Mouse (Mus musculus) midbrain, embryonic 10.5 days (tissue): Measurements from ENCODE around the gene Myoz1. TPM values are rescaled to one million over a fixed set of nuclear protein-coding genes. Genes with fewer than 3 reads are reported as not detected.

Experiments used
- DNase-seq: peaks from one replicate; pipeline ENCODE4 v3.0.0-alpha.2; 2017; ENCODE audit warnings: low spot score
- H3K27ac ChIP-seq: fragments of 300-500 bp; sonication (generic); replicated peaks from 2 replicates; pipeline ENCODE4 v1.5.1; 2016; ENCODE audit warnings: mild to moderate bottlenecking
- H3K27me3 ChIP-seq: fragments of 300-500 bp; sonication (generic); 2 replicates; pipeline ENCODE4 v1.6.1; 2016; ENCODE audit warnings: low read depth, mild to moderate bottlenecking; ENCODE audit not compliant: poor library complexity, severe bottlenecking
- H3K36me3 ChIP-seq: fragments of 300-500 bp; sonication (generic); 2 replicates; pipeline ENCODE4 v1.6.1; 2016; ENCODE audit warnings: mild to moderate bottlenecking, moderate library complexity
- H3K4me1 ChIP-seq: fragments of 300-500 bp; sonication (generic); 2 replicates; pipeline ENCODE4 v1.6.1; 2016
- H3K4me3 ChIP-seq: fragments of 300-500 bp; sonication (generic); 2 replicates; pipeline ENCODE4 v1.5.1; 2016; ENCODE audit warnings: mild to moderate bottlenecking, moderate library complexity
- H3K9me3 ChIP-seq: fragments of 300-500 bp; sonication (generic); replicated peaks from 2 replicates; pipeline ENCODE4 v1.6.1; 2016; ENCODE audit warnings: mild to moderate bottlenecking
- WGBS: fragments of 180-500 bp; shearing (Covaris S2); methylation state at CpG from one replicate; pipeline ENCODE4 v1.1.7; 2016; 5-methylcytosine and 5-hydroxymethylcytosine counted together
- polyA plus RNA-seq: library from polyadenylated mRNA; unstranded; fragments of >200 nt; fragmentation: Nextera tagmentation; extraction: Ambion mirVana; gene quantifications from 2 replicates; pipeline ENCODE4 v1.2.1, GENCODE M21; 2016

Gene Myoz1
- polyA plus RNA-seq, 1 experiment from 2014 or later = not detected

DNA sequence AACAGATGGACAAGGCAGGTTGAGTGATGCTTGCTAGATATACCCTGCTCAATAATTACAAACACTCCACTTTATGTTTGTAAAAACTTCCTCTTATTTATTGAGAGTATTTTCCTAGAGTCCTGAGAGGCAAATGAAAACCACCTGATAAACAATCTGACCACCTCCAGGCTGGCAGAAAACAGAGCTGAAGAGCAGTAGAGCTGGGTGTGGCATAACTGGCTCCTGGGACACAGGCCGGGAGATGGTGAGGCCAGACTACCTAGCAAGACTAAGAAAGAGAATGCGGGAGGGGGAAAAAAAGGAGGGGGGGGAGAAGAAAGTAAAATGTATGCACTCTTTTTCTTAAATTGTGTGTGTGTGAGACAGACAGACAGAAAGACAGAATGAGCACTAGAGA, 33.9 kb downstream of the Myoz1 start:
- H3K4me3 ChIP-seq = no peak overlapping the region
- H3K27ac ChIP-seq = no peak overlapping the region
- no peaks in the 10 kb centered on the region for H3K27me3 ChIP-seq
- no peak for DNase-seq
- peaks cover 27% of the 10 kb centered on the region for H3K36me3 ChIP-seq
- no peaks in the 10 kb centered on the region for H3K4me1 ChIP-seq
- no peaks in the 10 kb centered on the region for H3K9me3 ChIP-seq
- WGBS = 83% methylated on average over 2 of the region's 2 CpGs

DNA sequence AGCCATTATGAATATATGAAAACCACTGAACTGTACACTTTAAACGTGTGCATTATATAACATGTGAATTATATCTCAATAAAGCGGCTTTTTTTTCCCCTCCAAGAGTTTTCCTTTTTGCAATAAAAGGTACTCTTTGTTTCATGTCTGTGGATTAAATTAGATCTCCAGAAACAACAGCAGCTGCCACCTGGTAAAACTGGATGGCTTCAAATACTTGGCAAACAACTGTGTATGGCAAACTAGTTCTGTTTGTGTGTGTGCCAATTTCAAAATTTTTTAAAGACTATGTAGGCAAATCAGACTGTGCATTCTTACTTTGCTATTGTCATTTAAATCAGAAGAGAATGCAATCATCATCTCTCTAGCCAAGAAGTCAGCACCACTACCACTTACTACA, 34.4 kb downstream of the Myoz1 start:
- no peak overlapping the region for H3K4me3 ChIP-seq
- H3K27me3 ChIP-seq = no peaks in the 10 kb centered on the region
- no peak overlapping the region for H3K27ac ChIP-seq
- peaks cover 27% of the 10 kb centered on the region for H3K36me3 ChIP-seq
- no peaks in the 10 kb centered on the region for H3K9me3 ChIP-seq
- 94% methylated on average over 2 of the region's 2 CpGs for WGBS
- no peaks in the 10 kb centered on the region for H3K4me1 ChIP-seq
- DNase-seq = no peak

DNA sequence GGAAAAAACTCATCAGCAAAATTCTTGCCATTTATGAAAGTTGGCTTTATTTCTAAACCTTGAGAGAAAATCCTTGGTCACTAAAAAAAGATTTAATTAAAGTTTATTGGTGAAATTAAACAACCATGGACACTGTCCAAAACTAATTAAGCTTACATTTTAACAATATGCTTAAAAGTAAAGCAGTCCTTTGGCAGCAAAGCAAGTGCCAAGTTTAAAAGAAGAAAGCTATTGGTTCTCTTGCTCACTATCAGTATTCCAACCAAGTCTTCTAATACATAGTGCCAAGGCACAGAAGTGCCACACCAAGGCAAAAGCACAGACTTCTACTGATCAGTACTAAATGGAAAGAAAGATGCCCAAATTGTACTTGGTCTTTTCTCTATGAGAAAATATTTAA, 37.2 kb downstream of the Myoz1 start:
- H3K4me3 ChIP-seq = no peak overlapping the region
- H3K4me1 ChIP-seq = 0 out of 2 replicates have a peak, but pooled peaks cover 2% of the 10 kb centered on the region
- H3K36me3 ChIP-seq = peaks cover 27% of the 10 kb centered on the region
- H3K9me3 ChIP-seq = no peaks in the 10 kb centered on the region
- H3K27me3 ChIP-seq = no peaks in the 10 kb centered on the region
- no peak overlapping the region for H3K27ac ChIP-seq
- DNase-seq = no peak

DNA sequence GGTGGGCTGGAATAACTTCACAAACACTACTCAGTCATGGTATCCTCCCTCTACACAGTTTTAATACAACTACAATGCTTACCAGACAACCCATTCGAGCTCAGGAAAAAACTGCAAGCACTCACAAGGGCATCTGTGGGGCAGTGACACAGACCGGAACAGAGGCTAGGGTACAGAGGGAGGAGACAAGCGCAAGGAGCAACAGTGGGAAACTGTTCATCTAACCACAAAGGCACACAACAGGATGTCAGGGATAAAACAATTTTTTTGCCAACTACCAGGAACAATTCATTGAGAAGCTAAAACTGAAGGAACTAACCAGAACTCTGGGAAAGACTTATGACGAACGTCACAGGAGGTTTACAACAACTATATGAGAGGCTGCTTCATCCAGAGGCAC, 38.1 kb downstream of the Myoz1 start:
- Histone ChIP-seq H3K4me1 (0 out of 2 replicates have a peak, but pooled peaks cover 2% of the 10 kb centered on the region), H3K4me3 (no peak overlapping the region), H3K9me3 (no peaks in the 10 kb centered on the region), H3K36me3 (peaks cover 27% of the 10 kb centered on the region), H3K27ac (no peak overlapping the region), H3K27me3 (no peaks in the 10 kb centered on the region)
- 85% methylated on average over 5 of the region's 5 CpGs for WGBS
- DNase-seq = no peak

DNA sequence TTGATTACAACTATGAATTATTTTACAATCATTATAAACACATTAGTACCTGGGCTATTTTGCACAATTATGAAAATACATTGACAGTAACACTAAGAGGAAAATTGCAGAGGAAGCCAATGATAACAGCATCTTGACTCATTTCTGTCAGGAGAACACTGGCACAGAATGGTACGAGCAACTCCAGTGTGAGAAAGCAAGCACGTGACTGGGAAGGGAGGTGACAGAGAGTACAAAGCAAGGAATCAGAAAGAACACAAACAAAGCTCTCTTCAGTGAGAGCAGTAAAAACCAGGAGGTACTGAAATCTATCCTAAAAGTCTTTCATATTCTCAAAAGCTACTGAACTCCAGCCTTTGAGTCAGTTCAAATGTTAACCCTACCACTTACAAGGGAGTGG, 39.9 kb downstream of the Myoz1 start:
- H3K4me1 ChIP-seq = 0 out of 2 replicates have a peak, but pooled peaks cover 2% of the 10 kb centered on the region
- H3K27me3 ChIP-seq = no peaks in the 10 kb centered on the region
- H3K27ac ChIP-seq = no peak overlapping the region
- WGBS = 41% methylated on average over 2 of the region's 2 CpGs
- H3K4me3 ChIP-seq = no peak overlapping the region
- no peak for DNase-seq
- no peaks in the 10 kb centered on the region for H3K9me3 ChIP-seq
- H3K36me3 ChIP-seq = peaks cover 28% of the 10 kb centered on the region

DNA sequence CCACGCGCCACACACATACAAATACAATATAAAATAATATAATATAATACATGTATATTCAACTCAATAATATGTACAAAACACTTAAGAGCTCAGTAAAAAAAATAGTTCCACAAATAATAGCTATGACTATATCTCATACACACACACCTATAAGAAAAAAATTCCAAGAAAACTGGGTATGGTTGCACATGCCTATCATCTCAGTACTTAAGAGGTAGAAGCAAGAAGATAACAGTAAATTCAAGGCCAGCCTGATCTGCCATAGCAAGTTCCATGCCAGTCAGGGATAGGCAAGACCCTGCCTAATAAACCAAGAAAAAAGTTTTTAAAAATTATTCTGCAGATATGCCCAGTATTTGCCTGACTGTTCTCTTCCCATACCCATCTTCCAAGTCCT, 41.3 kb downstream of the Myoz1 start:
- Histone ChIP-seq H3K27ac (no peak overlapping the region), H3K9me3 (no peaks in the 10 kb centered on the region), H3K36me3 (peaks cover 17% of the 10 kb centered on the region), H3K4me1 (0 out of 2 replicates have a peak, but pooled peaks cover 2% of the 10 kb centered on the region), H3K27me3 (no peaks in the 10 kb centered on the region), H3K4me3 (no peak overlapping the region)
- 100% methylated on average over 2 of the region's 2 CpGs for WGBS
- DNase-seq = no peak

DNA sequence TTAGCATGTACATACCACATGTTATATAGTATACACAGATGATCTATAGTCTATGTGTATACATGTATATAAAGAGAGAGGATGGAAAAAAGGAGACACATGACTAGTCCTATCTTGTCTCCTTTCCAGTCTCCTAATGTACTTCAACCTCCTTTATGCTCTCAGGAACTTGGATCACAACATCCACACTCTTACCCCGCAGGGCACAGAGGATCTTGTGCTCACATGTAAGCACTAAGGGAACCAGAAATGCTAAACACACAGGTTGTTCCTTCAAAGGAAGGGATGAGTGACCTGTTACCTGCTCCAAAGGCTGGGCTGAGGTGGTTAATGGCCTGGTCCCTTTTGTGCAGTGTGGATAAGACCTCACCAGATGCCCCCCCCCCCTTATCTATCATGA, 43.5 kb downstream of the Myoz1 start:
- 95% methylated on average over 1 of the region's 1 CpGs for WGBS
- no peaks in the 10 kb centered on the region for H3K9me3 ChIP-seq
- H3K4me1 ChIP-seq = 0 out of 2 replicates have a peak, but pooled peaks cover 2% of the 10 kb centered on the region
- no peak overlapping the region for H3K27ac ChIP-seq
- no peaks in the 10 kb centered on the region for H3K27me3 ChIP-seq
- H3K36me3 ChIP-seq = peaks cover 7% of the 10 kb centered on the region
- H3K4me3 ChIP-seq = no peak overlapping the region
- DNase-seq = no peak

DNA sequence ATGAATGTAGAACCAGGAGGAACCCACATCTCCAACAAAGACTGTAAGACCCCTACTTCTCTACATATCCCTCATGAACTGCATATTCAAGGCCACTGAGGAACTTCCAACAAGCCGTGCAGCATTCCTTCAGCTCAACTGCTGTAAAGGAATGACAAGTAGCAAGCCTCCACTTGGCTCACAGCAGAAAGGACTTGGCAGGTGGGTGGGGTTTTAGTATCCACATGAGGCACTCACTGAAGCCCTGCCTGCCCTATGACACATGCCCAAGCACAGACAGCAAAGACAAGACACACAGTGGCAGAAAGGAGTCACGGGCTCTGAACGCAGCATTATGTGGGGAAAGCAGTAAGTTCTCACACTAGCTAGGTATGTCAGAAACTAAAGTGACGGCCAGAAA, 46.2 kb downstream of the Myoz1 start:
- WGBS = 95% methylated on average over 4 of the region's 4 CpGs
- no peak for DNase-seq
- no peaks in the 10 kb centered on the region for H3K4me1 ChIP-seq

DNA sequence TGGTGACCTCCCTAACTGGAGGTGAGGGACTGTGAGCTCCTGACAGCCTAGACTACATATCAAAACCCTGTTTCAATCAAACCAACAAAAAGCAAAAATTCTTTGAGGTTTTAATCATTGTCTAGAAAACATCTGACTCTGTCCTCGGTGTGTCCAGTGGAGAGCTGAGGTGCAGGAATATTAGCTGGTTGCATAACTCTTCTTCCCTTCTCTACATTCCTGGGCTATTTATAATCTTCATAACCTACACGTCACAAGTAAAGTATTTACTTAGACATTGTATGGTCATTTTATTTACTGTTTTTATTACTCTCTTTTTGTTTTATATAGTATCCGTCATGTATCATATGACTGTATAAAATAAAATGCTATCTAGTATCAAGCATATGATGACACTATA, 46.8 kb downstream of the Myoz1 start:
- no peak for DNase-seq
- Histone ChIP-seq H3K36me3 (peaks cover 29% of the 10 kb centered on the region), H3K27me3 (no peaks in the 10 kb centered on the region), H3K27ac (no peak overlapping the region), H3K4me1 (no peaks in the 10 kb centered on the region), H3K9me3 (no peaks in the 10 kb centered on the region), H3K4me3 (no peak overlapping the region)
- WGBS = 91% methylated on average over 3 of the region's 3 CpGs

More for the DNA sequence above, 46.2 kb downstream of the Myoz1 start:
- Histone ChIP-seq H3K4me3 (no peak overlapping the region), H3K9me3 (no peaks in the 10 kb centered on the region), H3K36me3 (peaks cover 25% of the 10 kb centered on the region), H3K27me3 (no peaks in the 10 kb centered on the region), H3K27ac (no peak overlapping the region)

DNA sequence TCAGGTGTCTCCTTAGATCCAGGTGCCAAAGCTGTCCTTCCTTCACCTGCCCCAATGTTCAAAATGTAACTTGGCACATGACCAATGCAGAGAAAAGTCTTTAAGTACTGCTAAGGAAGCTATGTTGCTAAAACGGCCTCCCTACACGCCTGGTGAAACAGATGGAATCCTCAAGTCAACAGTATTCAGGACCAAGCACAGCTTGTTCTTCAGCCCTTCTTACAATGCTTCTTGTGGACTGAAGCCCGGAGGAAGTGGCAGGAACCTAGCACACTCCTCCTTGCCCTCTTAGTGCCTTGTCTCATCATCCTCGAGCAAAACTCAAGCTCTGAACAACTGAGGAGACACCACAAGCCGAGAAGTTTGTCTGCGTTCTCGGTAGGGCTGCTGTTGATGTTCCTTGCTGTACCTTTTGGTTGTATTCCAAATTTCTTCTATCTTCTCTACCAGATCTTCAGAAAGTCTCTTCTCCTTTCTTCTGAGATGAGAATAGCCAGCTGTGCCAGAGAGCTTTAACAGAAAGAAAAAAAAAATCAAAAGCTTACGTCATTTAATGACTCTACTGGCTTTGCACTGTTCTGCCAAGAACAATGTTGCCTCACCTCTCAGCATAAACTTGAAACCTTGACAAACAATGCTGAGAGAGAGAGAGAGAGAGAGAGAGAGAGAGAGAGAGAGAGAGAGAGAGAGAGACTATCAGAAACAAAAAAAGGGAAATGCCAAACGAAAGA, 48.8 kb downstream of the Myoz1 start:
- 89% methylated on average over 9 of the region's 9 CpGs for WGBS
- no peak for DNase-seq
- H3K27me3 ChIP-seq = no peaks in the 10 kb centered on the region
- H3K4me3 ChIP-seq = no peak overlapping the region
- H3K27ac ChIP-seq = no peak overlapping the region
- no peaks in the 10 kb centered on the region for H3K9me3 ChIP-seq
- H3K4me1 ChIP-seq = no peaks in the 10 kb centered on the region
- peaks cover 36% of the 10 kb centered on the region for H3K36me3 ChIP-seq

DNA sequence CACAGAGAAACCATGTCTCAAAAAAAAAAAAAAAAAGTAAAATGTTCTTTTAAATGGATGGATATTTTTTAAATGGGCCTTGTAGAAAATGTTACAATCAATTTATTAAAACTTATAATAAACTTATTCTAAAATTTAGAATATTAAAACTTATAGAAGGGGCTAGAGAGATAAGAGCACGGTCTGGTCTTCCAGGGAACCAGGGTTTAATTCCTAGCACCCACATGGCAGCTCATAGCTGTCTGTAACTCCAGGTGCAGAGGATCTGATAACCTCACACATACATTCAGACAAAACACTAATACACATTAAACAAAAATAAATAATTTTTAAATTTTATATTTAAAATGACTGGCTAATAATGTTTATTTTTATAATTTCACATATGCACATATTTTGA, 55.1 kb downstream of the Myoz1 start:
- Histone ChIP-seq H3K4me3 (no peak overlapping the region), H3K4me1 (peaks cover 1% of the 10 kb centered on the region), H3K27ac (no peak overlapping the region), H3K9me3 (no peaks in the 10 kb centered on the region), H3K36me3 (peaks cover 17% of the 10 kb centered on the region), H3K27me3 (no peaks in the 10 kb centered on the region)
- DNase-seq = no peak
- WGBS = 96% methylated on average over 1 of the region's 1 CpGs

DNA sequence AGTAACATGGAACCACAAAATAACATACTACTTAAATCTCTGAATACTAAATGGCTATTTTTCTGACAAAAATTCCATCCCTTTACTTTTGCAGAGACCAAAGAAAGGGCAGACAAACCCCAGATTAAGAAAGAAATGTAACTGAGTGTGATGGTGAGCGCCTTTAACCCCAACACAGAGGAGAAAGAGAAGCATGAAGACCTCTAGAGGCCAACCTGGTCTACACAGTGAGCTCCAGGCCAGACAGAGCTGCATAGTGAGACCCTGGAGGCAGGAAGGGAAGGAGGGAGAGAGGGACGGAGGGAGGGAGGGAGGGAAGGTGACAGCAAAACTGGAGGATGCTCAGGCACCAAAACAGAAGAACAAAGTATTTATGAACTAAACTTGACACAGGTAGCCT, 56.1 kb downstream of the Myoz1 start:
- peaks cover 11% of the 10 kb centered on the region for H3K4me1 ChIP-seq
- H3K4me3 ChIP-seq = no peak overlapping the region
- H3K36me3 ChIP-seq = peaks cover 14% of the 10 kb centered on the region
- no peak overlapping the region for H3K27ac ChIP-seq
- H3K9me3 ChIP-seq = no peaks in the 10 kb centered on the region
- WGBS = 67% methylated on average over 2 of the region's 2 CpGs
- DNase-seq = no peak
- no peaks in the 10 kb centered on the region for H3K27me3 ChIP-seq

DNA sequence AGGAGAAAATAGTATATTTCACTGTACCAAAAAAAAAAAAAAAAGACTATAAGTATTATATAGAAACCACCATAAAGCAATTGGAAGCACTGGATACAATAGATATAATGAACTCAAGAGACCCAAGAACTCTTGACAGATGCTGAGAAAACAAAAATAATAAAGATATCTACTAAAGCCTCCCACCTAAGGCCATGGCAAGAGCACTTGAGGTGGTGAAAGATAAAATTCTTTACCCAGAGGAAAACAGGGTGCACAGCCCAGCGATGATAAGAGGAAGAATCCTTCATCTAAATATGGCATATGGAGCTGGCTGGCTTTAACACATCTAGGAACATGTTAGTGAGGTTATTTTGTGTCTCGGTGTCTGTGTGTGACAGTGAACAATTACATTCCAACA, 56.8 kb downstream of the Myoz1 start:
- Histone ChIP-seq H3K4me3 (no peak overlapping the region), H3K9me3 (no peaks in the 10 kb centered on the region), H3K4me1 (peaks cover 11% of the 10 kb centered on the region), H3K27me3 (no peaks in the 10 kb centered on the region), H3K27ac (no peak overlapping the region), H3K36me3 (peaks cover 10% of the 10 kb centered on the region)
- WGBS = 94% methylated on average over 2 of the region's 2 CpGs
- DNase-seq = no peak
